Mouse (Mus musculus): Measurements from ENCODE around the gene Lrp4. TPM values are rescaled to one million over a fixed set of nuclear protein-coding genes. Genes with fewer than 3 reads are reported as not detected.
A peak's percentile ranks its signal among the peaks of the same experiment; 100 is the strongest.

The Lrp4 gene
- polyA plus RNA-seq, 1 experiment from 2014 or later, result 3.9 TPM

DNA sequence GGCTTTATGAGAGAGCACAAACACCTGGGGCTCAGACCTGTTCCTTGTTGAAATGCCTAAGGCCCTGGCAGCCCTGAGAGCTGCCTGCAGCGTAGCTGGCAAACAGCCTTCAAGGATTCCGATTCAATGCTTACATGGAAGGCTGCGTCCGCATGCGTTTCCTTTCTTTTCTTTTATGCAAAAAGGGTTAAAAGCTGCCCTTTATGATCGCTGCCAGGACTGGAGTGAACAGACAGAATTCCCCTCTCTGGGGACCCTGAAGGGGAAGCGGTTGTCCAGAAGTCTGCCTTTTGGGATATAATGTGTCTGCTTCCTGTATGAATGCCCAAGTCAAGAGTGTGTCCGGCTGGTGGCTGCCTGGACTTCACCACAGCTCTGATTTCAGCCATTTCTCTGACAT is 10.3 kb downstream of the Lrp4 start:
- H3K4me1 ChIP-seq (ENCODE audit: control insufficient read depth, insufficient read depth, low read length), result peaks cover 6% of the 10 kb centered on the region
- H3K4me2 ChIP-seq (ENCODE audit: low read depth, low read length), result no peak overlapping the region
- H3K36me3 ChIP-seq (ENCODE audit: control insufficient read depth, insufficient read depth), result no peaks in the 10 kb centered on the region
- H3K9me3 ChIP-seq (replicated peaks; ENCODE audit: control insufficient read depth, low read length), result no peaks in the 10 kb centered on the region
- H3K9ac ChIP-seq (ENCODE audit: low read length), result no peak overlapping the region
- WGBS, result 71% methylated on average over 8 of the region's 8 CpGs
- H3K27me3 ChIP-seq (ENCODE audit: control insufficient read depth, insufficient read depth, low read length), result no peaks in the 10 kb centered on the region
- no peak overlapping the region for H3K4me3 ChIP-seq (ENCODE audit: low read length)
- no peak overlapping the region for H3K27ac ChIP-seq (ENCODE audit: low read length)
- ATAC-seq (replicated peaks; ENCODE audit: extremely low read depth, insufficient read depth, low FRiP score), result no peak

DNA sequence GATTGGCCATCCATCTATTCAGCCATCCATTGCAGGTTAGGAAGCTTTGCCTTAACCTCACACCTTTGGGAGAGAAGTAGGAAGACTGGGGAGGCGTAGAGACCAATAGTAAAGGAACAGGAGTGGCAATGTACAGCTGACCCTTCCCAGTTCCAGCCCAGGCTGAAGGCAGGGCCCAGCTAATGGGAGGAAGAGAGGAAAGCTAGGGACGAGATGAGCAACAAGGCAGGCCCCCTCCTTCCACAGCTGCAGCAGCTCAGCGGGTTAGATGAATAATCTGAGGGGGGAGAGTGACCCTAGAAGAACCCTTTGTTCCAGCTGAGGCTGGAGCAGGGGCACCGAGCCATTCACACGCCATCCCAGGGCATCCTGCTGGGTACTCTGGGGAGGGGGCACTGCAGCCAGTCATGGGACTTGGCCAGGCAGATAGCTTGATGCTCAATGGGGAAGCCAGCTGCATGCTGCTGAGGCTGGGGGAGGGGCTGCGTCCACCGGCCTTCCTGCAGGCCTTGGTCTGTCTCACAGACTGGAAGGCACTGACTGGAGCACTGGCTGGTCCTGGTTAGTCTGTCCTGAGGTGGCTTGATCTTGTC is 12.8 kb downstream of the Lrp4 start:
- H3K9me3 ChIP-seq (replicated peaks; ENCODE audit: control insufficient read depth, low read length), result no peaks in the 10 kb centered on the region
- no peak overlapping the region for H3K9ac ChIP-seq (ENCODE audit: low read length)
- WGBS, result 46% methylated on average over 7 of the region's 7 CpGs
- no peak overlapping the region for H3K4me3 ChIP-seq (ENCODE audit: low read length)
- no peaks in the 10 kb centered on the region for H3K27me3 ChIP-seq (ENCODE audit: control insufficient read depth, insufficient read depth, low read length)
- H3K36me3 ChIP-seq (ENCODE audit: control insufficient read depth, insufficient read depth), result peaks cover 5% of the 10 kb centered on the region
- no peak for ATAC-seq (replicated peaks; ENCODE audit: extremely low read depth, insufficient read depth, low FRiP score)
- no peak overlapping the region for H3K27ac ChIP-seq (ENCODE audit: low read length)
- no peaks in the 10 kb centered on the region for H3K4me1 ChIP-seq (ENCODE audit: control insufficient read depth, insufficient read depth, low read length)
- no peak overlapping the region for H3K4me2 ChIP-seq (ENCODE audit: low read depth, low read length)

DNA sequence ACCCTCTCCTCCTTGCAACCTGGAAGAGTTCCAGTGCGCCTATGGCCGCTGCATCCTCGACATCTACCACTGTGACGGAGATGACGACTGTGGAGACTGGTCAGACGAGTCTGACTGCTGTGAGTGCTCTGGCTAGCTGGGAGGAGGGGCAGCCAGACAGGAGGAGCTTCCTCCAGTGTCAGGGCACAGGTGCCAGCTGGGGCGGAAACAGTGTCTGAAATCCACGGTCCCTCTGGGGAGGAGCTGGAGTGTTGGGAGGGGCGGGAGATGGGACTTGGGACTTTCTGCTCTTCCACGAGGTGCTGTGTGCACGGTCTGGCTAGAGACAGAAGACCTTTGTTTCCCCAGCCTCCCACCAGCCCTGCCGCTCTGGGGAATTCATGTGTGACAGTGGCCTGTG is 17.0 kb downstream of the Lrp4 start:
- H3K27me3 ChIP-seq (ENCODE audit: control insufficient read depth, insufficient read depth, low read length), result no peaks in the 10 kb centered on the region
- no peak overlapping the region for H3K4me2 ChIP-seq (ENCODE audit: low read depth, low read length)
- H3K9me3 ChIP-seq (replicated peaks; ENCODE audit: control insufficient read depth, low read length), result no peaks in the 10 kb centered on the region
- H3K27ac ChIP-seq (ENCODE audit: low read length), result no peak overlapping the region
- 70% methylated on average over 12 of the region's 12 CpGs for WGBS
- H3K36me3 ChIP-seq (ENCODE audit: control insufficient read depth, insufficient read depth), result peaks cover 16% of the 10 kb centered on the region
- no peak overlapping the region for H3K4me3 ChIP-seq (ENCODE audit: low read length)
- H3K9ac ChIP-seq (ENCODE audit: low read length), result no peak overlapping the region
- peaks cover 12% of the 10 kb centered on the region for H3K4me1 ChIP-seq (ENCODE audit: control insufficient read depth, insufficient read depth, low read length)
- no peak for ATAC-seq (replicated peaks; ENCODE audit: extremely low read depth, insufficient read depth, low FRiP score)

DNA sequence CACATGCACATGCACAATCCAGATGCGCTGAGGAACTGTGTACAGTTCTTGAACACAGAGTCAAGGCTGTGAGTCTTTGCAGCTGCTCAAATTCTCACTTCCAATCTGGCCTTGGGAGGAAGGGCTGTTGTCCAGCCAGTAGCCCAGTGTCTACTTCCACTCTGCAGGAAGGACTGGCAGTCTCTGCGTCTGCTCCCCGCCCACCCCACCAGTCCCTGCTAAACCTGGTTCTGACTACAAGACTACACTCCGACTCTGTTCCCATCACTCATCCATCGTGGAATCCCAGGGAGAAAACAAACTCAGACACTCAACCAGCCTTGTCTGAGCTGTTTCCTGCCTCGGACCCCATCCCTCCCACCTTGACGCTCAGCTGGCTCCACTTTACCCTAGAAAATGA is 18.5 kb downstream of the Lrp4 start:
- H3K4me1 ChIP-seq (ENCODE audit: control insufficient read depth, insufficient read depth, low read length), result peaks cover 12% of the 10 kb centered on the region
- H3K36me3 ChIP-seq (ENCODE audit: control insufficient read depth, insufficient read depth), result peaks cover 19% of the 10 kb centered on the region
- no peaks in the 10 kb centered on the region for H3K27me3 ChIP-seq (ENCODE audit: control insufficient read depth, insufficient read depth, low read length)
- WGBS, result 63% methylated on average over 7 of the region's 7 CpGs
- H3K9me3 ChIP-seq (replicated peaks; ENCODE audit: control insufficient read depth, low read length), result no peaks in the 10 kb centered on the region
- H3K4me2 ChIP-seq (ENCODE audit: low read depth, low read length), result peak overlapping the region; percentile 23; the same call in 1 of the 2 replicates
- no peak overlapping the region for H3K9ac ChIP-seq (ENCODE audit: low read length)
- no peak overlapping the region for H3K4me3 ChIP-seq (ENCODE audit: low read length)
- peak overlapping the region; percentile 24 for H3K27ac ChIP-seq (ENCODE audit: low read length)
- ATAC-seq (replicated peaks; ENCODE audit: extremely low read depth, insufficient read depth, low FRiP score), result no peak

DNA sequence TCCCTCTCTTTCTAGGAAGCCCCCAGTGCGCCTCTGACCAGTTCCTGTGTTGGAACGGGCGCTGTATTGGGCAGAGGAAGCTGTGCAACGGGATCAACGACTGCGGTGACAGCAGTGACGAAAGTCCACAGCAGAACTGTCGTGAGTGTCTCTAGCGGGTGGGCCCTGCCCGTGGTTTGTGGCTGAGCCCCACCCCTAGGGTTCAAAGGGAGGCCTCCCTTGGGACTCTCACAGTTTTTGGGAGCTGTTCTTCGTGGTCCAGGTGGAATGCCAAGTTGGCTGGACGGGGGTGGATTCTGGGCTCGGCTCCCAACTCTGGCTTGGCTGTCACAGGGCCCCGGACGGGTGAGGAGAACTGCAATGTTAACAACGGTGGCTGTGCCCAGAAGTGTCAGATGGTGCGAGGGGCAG is 18.9 kb downstream of the Lrp4 start:
- peaks cover 19% of the 10 kb centered on the region for H3K36me3 ChIP-seq (ENCODE audit: control insufficient read depth, insufficient read depth)
- ATAC-seq (replicated peaks; ENCODE audit: extremely low read depth, insufficient read depth, low FRiP score), result 0 out of 2 replicates have a peak, but pooled peaks have one; percentile 37
- WGBS, result 43% methylated on average over 17 of the region's 17 CpGs
- H3K4me3 ChIP-seq (ENCODE audit: low read length), result no peak overlapping the region
- H3K27me3 ChIP-seq (ENCODE audit: control insufficient read depth, insufficient read depth, low read length), result no peaks in the 10 kb centered on the region
- H3K4me1 ChIP-seq (ENCODE audit: control insufficient read depth, insufficient read depth, low read length), result peaks cover 12% of the 10 kb centered on the region
- H3K4me2 ChIP-seq (ENCODE audit: low read depth, low read length), result peak overlapping the region; percentile 23; the same call in 1 of the 2 replicates
- H3K27ac ChIP-seq (ENCODE audit: low read length), result peak overlapping the region; percentile 24
- no peaks in the 10 kb centered on the region for H3K9me3 ChIP-seq (replicated peaks; ENCODE audit: control insufficient read depth, low read length)
- peak overlapping the region; percentile 21; the same call in 1 of the 2 replicates for H3K9ac ChIP-seq (ENCODE audit: low read length)

DNA sequence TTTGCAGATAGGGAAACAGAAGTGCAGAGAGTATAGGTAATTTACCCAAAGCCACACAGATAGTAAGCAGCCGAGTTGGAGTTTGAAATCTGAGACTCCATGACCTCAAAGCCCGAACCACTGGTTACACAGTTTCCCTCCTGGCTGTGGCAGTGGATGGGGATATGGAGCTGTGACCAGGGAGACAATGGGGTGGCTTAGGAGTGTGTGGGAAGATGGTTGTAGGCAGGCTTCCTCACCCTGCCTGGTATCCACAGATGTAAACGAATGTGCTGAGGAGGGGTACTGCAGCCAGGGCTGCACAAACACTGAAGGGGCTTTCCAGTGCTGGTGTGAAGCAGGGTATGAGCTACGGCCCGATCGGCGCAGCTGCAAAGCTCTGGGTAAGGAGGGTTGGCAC is 19.5 kb downstream of the Lrp4 start:
- Histone ChIP-seq H3K27me3 (ENCODE audit: control insufficient read depth, insufficient read depth, low read length) (no peaks in the 10 kb centered on the region), H3K36me3 (ENCODE audit: control insufficient read depth, insufficient read depth) (peaks cover 19% of the 10 kb centered on the region), H3K9ac (ENCODE audit: low read length) (no peak overlapping the region), H3K9me3 (replicated peaks; ENCODE audit: control insufficient read depth, low read length) (no peaks in the 10 kb centered on the region), H3K4me2 (ENCODE audit: low read depth, low read length) (no peak overlapping the region), H3K4me1 (ENCODE audit: control insufficient read depth, insufficient read depth, low read length) (peaks cover 12% of the 10 kb centered on the region), H3K27ac (ENCODE audit: low read length) (peak overlapping the region; percentile 24; the same call in 1 of the 2 replicates), H3K4me3 (ENCODE audit: low read length) (no peak overlapping the region)
- 79% methylated on average over 7 of the region's 7 CpGs for WGBS
- no peak for ATAC-seq (replicated peaks; ENCODE audit: extremely low read depth, insufficient read depth, low FRiP score)

DNA sequence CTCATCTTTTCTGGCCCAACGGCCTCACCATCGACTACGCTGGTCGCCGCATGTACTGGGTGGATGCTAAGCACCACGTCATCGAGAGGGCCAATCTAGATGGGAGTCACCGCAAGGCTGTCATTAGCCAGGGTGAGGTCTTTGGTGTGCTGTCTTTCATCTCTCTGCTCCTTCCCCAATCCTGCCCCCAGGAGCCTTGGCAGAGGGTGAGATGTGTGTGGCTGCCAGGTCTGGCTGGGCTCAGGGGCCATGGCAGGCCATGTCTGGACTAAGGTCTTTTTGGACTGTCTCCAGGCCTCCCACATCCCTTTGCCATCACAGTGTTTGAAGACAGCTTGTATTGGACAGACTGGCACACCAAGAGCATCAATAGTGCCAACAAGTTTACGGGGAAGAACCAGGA is 23.1 kb downstream of the Lrp4 start:
- Histone ChIP-seq H3K4me3 (ENCODE audit: low read length) (no peak overlapping the region), H3K27ac (ENCODE audit: low read length) (no peak overlapping the region), H3K9me3 (replicated peaks; ENCODE audit: control insufficient read depth, low read length) (no peaks in the 10 kb centered on the region), H3K36me3 (ENCODE audit: control insufficient read depth, insufficient read depth) (peaks cover 20% of the 10 kb centered on the region), H3K4me2 (ENCODE audit: low read depth, low read length) (no peak overlapping the region), H3K9ac (ENCODE audit: low read length) (no peak overlapping the region), H3K4me1 (ENCODE audit: control insufficient read depth, insufficient read depth, low read length) (peaks cover 12% of the 10 kb centered on the region), H3K27me3 (ENCODE audit: control insufficient read depth, insufficient read depth, low read length) (no peaks in the 10 kb centered on the region)
- WGBS, result 88% methylated on average over 9 of the region's 9 CpGs
- ATAC-seq (replicated peaks; ENCODE audit: extremely low read depth, insufficient read depth, low FRiP score), result no peak

DNA sequence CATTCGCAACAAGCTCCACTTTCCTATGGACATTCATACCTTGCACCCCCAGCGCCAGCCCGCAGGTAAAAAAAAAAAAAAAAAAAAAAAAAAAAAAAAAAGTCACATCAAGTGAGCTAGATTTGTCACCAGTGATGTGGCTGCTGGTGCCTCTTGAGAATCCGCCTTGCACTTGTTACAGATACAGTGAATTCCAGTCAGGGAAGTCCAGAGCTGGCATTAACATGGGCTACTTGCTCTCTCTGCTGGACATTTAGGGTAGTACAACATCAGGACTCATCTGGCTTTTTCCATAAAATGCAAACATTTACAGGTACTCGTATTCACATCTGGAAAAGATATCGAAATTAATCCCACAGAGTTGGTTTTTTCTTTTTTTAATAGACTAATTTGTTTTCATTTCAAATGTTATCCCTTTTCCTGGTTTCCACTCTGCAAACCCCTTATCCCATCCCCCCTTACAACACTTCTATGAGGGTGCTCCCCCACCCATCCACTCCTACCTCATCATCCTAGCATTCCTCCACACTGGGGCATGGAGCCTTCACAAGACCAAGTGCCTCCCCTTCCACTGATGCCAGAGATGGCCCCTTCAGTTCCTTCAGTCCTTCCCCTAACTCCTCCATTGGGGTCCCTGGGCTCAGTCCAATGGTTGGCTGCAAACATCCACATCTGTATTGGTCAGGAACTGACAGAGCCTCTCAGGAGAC is 23.6 kb downstream of the Lrp4 start:
- Histone ChIP-seq H3K36me3 (ENCODE audit: control insufficient read depth, insufficient read depth) (peaks cover 20% of the 10 kb centered on the region), H3K4me1 (ENCODE audit: control insufficient read depth, insufficient read depth, low read length) (peaks cover 9% of the 10 kb centered on the region), H3K9me3 (replicated peaks; ENCODE audit: control insufficient read depth, low read length) (no peaks in the 10 kb centered on the region), H3K4me3 (ENCODE audit: low read length) (no peak overlapping the region), H3K27me3 (ENCODE audit: control insufficient read depth, insufficient read depth, low read length) (no peaks in the 10 kb centered on the region), H3K27ac (ENCODE audit: low read length) (no peak overlapping the region), H3K4me2 (ENCODE audit: low read depth, low read length) (no peak overlapping the region), H3K9ac (ENCODE audit: low read length) (no peak overlapping the region)
- WGBS, result 59% methylated on average over 6 of the region's 6 CpGs
- peak; percentile 38; the same call in 1 of the 2 replicates for ATAC-seq (replicated peaks; ENCODE audit: extremely low read depth, insufficient read depth, low FRiP score)

DNA sequence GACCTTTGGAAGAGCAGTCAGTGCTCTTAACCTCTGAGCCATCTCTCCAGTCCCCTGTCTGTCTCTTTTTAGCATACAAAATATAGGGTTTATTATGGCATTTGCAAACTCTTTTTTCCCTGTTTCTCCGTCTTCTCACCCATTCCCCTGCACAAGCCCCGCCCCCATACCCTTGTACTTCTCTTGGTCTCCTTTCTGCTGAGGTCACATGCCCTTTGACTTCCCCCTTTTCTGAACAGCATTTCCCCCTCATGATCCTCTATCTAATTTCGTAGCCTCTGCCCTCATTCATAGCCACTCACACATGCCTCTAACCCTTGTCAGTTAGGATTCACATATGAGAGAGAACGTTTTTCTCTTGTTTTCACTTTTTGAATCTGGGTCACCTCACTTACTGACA is 27.4 kb downstream of the Lrp4 start:
- Histone ChIP-seq H3K4me1 (ENCODE audit: control insufficient read depth, insufficient read depth, low read length) (no peaks in the 10 kb centered on the region), H3K4me2 (ENCODE audit: low read depth, low read length) (no peak overlapping the region), H3K36me3 (ENCODE audit: control insufficient read depth, insufficient read depth) (peaks cover 20% of the 10 kb centered on the region), H3K4me3 (ENCODE audit: low read length) (no peak overlapping the region), H3K9me3 (replicated peaks; ENCODE audit: control insufficient read depth, low read length) (no peaks in the 10 kb centered on the region), H3K27ac (ENCODE audit: low read length) (no peak overlapping the region), H3K27me3 (ENCODE audit: control insufficient read depth, insufficient read depth, low read length) (no peaks in the 10 kb centered on the region), H3K9ac (ENCODE audit: low read length) (no peak overlapping the region)
- 84% methylated on average over 4 of the region's 4 CpGs for WGBS
- no peak for ATAC-seq (replicated peaks; ENCODE audit: extremely low read depth, insufficient read depth, low FRiP score)

All from heart, embryonic 16.5 days (tissue).